Mouse (Mus musculus): ENCODE measurements around the gene Atf7ip2. TPM values are rescaled to one million over a fixed set of nuclear protein-coding genes. Genes with fewer than 3 reads are reported as not detected.

Atf7ip2 gene
- 0.05 and 0.23 TPM in 2 replicates for polyA plus RNA-seq (2015; fragmentation: Nextera tagmentation; extraction: Ambion mirVana)

DNA sequence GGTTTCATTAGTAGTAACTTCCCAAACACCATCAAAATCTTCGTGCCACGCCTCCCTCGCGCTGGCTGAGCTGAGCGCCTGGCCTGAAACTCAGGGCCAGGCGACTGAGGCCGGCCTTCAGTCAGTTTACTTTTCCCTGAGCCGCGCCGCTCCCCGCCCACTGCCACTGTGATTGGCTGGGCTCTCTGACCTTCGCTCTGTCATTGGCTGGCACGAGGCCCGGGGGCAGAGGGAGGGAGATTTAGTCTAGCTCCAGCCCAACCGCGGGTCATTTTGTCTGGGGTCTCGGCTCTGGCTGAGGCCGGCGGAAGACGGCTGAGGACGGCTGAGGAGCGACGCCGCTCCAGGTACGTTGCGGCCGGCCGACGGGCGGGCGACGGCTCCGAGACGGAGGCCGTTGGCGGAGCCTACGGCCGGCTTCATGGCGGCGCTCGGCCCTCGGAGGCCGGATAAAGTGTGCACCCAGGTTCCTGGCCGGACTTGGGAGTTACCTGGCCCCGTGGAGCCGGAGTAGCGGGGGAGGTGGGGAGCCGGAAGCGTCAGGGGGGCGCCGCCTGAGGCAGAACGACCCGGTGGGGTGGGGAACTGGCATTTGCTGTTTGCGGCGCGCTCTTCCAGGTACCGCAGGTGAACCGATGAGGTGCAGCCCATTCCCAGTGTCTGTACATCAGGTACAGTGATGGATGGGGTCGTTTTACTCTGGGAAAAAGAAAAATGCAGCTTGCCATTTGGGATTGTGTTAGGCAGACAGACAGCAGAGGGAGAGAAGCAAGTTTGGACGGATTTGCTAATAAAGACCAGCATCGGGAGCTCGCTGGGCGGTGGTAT, at the start of gene Atf7ip2:
Gene Atf7ip2 (plus strand): TSS at position 34 of the 828 bp plus-strand sequence.
- no peaks in the 10 kb centered on the region for H3K27me3 ChIP-seq (replicated peaks; ENCODE audit: insufficient read depth, low read length)
- H3K27ac ChIP-seq (ENCODE audit: low read length): no peak within 1 kb of the TSS
- no peak within 1 kb of the TSS for H3K9ac ChIP-seq (replicated peaks; ENCODE audit: low read depth)
- H3K4me1 ChIP-seq (ENCODE audit: insufficient read depth, low read depth, low read length): no peaks in the 10 kb centered on the region
- under 1% methylated on average over 46 of the region's 63 CpGs for WGBS
- peak; percentile 89 for DNase-seq (ENCODE audit: low spot score)
- peak within 1 kb of the TSS; percentile 40 for H3K4me3 ChIP-seq (ENCODE audit: low read depth, low read length)
- peaks cover 2% of the 10 kb centered on the region for H3K9me3 ChIP-seq (ENCODE audit: low read length)
- ATAC-seq: peak; percentile 99
- no peak for TF ChIP-seq CTCF (IDR thresholded peaks at IDR 0.05)
- TF ChIP-seq EP300 (IDR thresholded peaks at IDR 0.05): no peak
- no peaks in the 10 kb centered on the region for H3K36me3 ChIP-seq (ENCODE audit: insufficient read depth, low read length)
- peak within 1 kb of the TSS; percentile 85 for H3K4me2 ChIP-seq (replicated peaks; ENCODE audit: low read depth, low read length)

DNA sequence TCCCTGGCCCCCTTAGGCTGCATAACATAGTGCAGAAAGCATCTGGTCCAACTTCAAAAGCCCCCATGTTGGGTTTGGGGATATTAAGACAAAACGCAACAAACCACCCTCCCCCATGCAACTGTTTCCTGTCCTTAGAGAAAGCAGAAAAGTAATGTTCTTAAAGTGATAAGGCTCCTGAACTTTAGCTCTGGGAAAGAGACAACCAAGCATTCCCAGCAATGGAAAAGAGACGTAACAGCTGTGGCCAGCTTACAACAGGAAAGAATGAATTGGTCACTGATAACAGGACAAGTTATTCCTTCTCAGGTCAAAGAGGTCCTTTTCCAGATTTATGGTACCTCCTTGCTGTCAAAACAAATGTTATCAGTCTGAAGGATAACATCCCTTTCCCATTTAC, 49.3 kb upstream of the Atf7ip2 start:
- DNase-seq (ENCODE audit: low spot score) (no peak), ATAC-seq (no peak)
- TF ChIP-seq EP300 (IDR thresholded peaks at IDR 0.05) (no peak), CTCF (IDR thresholded peaks at IDR 0.05) (no peak)
- Histone ChIP-seq H3K27me3 (replicated peaks; ENCODE audit: insufficient read depth, low read length) (no peaks in the 10 kb centered on the region), H3K4me2 (replicated peaks; ENCODE audit: low read depth, low read length) (no peak overlapping the region), H3K9ac (replicated peaks; ENCODE audit: low read depth) (no peak overlapping the region), H3K27ac (ENCODE audit: low read length) (no peak overlapping the region), H3K36me3 (ENCODE audit: insufficient read depth, low read length) (no peaks in the 10 kb centered on the region), H3K9me3 (ENCODE audit: low read length) (no peaks in the 10 kb centered on the region), H3K4me3 (ENCODE audit: low read depth, low read length) (no peak overlapping the region), H3K4me1 (ENCODE audit: insufficient read depth, low read depth, low read length) (no peaks in the 10 kb centered on the region)
- WGBS: 20% methylated on average over 2 of the region's 2 CpGs

DNA sequence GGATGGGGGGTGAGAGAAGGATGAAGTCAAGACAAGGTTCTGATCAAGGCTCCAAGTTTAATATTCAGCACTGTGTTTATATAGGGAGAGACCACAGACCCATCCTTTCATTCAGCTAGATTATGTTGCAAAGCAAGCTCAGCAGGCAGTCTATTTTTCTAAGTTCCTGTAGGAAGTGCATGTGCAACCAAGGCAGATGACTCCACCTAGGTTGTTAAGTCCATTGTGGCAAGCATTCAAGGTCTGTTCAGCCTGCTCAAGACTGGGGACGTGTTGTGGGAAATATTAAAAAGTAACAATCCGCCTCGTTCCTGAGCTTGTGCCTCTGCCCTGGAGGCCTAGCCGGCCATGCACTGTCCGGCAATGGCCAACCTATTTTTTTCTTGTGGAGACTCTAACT, 45.1 kb upstream of the Atf7ip2 start:
- Histone ChIP-seq H3K4me2 (replicated peaks; ENCODE audit: low read depth, low read length) (no peak overlapping the region), H3K4me1 (ENCODE audit: insufficient read depth, low read depth, low read length) (no peaks in the 10 kb centered on the region), H3K27ac (ENCODE audit: low read length) (no peak overlapping the region), H3K27me3 (replicated peaks; ENCODE audit: insufficient read depth, low read length) (no peaks in the 10 kb centered on the region), H3K4me3 (ENCODE audit: low read depth, low read length) (no peak overlapping the region), H3K9ac (replicated peaks; ENCODE audit: low read depth) (no peak overlapping the region), H3K9me3 (ENCODE audit: low read length) (no peaks in the 10 kb centered on the region), H3K36me3 (ENCODE audit: insufficient read depth, low read length) (no peaks in the 10 kb centered on the region)
- TF ChIP-seq CTCF (IDR thresholded peaks at IDR 0.05): no peak
- no peak for TF ChIP-seq EP300 (IDR thresholded peaks at IDR 0.05)
- ATAC-seq: no peak
- no peak for DNase-seq (ENCODE audit: low spot score)
- 94% methylated on average over 5 of the region's 5 CpGs for WGBS

DNA sequence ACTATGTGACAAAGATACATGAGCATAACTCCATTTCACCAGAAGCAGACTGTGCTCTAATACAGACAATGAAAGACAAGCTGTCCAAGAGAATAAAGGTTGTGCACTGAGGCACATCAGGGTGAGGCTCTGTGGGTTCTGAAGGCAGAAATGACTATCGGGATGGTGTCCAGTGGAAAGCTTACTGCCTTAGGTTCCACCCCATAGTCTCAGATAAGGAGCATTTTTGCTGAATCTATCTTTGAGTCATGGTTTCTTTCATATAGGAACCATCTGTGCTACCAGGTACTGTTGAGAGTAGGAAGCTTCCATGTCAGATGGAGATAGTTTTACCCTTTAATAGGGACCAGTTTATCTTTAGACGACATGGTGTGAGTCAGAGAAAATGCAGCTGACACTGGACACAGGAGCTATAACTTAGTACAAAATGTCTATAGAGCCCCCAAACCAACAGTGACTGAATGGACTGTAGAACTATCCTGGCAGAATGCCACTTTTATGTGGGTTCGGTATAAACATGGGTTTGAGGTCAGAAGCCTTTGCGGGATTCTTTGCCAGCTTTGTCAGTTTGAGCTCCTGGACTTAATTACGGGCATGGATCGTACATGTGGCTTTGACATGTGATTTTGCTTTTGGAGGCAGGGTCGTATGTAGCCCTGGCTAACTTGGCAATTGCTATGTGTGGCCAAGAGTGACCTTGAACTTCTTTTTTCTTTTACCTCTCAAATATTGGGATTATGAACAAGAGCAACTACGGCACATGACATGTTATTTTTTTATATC, 23.2 kb upstream of the Atf7ip2 start:
- no peak overlapping the region for H3K9ac ChIP-seq (replicated peaks; ENCODE audit: low read depth)
- H3K36me3 ChIP-seq (ENCODE audit: insufficient read depth, low read length): no peaks in the 10 kb centered on the region
- no peak overlapping the region for H3K4me2 ChIP-seq (replicated peaks; ENCODE audit: low read depth, low read length)
- no peak for TF ChIP-seq EP300 (IDR thresholded peaks at IDR 0.05)
- no peaks in the 10 kb centered on the region for H3K27me3 ChIP-seq (replicated peaks; ENCODE audit: insufficient read depth, low read length)
- H3K4me1 ChIP-seq (ENCODE audit: insufficient read depth, low read depth, low read length): no peaks in the 10 kb centered on the region
- WGBS: 78% methylated on average over 8 of the region's 8 CpGs
- H3K4me3 ChIP-seq (ENCODE audit: low read depth, low read length): no peak overlapping the region
- H3K27ac ChIP-seq (ENCODE audit: low read length): no peak overlapping the region
- no peaks in the 10 kb centered on the region for H3K9me3 ChIP-seq (ENCODE audit: low read length)
- no peak for DNase-seq (ENCODE audit: low spot score)
- ATAC-seq: no peak

DNA sequence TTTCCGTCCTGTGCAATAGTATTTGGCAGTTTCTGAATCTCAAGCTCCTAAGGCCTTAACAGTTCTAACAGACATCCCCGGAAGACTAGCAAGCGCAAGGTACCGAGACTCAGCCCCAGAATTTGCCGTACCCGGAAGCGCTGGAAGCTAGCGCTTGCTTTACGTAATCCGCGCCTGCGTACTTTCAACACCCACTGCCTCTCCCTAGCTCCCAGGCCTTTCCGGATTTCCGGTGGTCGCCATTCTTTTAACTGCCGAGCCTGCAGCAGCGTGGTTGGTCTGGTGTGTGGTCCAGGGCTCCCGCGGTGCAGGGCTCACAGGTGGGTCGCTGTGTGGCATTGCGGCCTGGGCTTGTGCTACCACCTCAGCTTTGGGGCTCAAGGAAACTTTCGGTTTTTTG, 22.5 kb upstream of the Atf7ip2 start, which contains the start of gene Rpl39l:
Gene Rpl39l (plus strand): TSS at position 222 of the 400 bp plus-strand sequence.
- 88% methylated on average over 22 of the region's 22 CpGs for WGBS
- Histone ChIP-seq H3K9me3 (ENCODE audit: low read length) (no peaks in the 10 kb centered on the region), H3K27me3 (replicated peaks; ENCODE audit: insufficient read depth, low read length) (no peaks in the 10 kb centered on the region), H3K27ac (ENCODE audit: low read length) (no peak within 1 kb of the TSS), H3K4me3 (ENCODE audit: low read depth, low read length) (no peak within 1 kb of the TSS), H3K36me3 (ENCODE audit: insufficient read depth, low read length) (no peaks in the 10 kb centered on the region), H3K9ac (replicated peaks; ENCODE audit: low read depth) (no peak within 1 kb of the TSS), H3K4me1 (ENCODE audit: insufficient read depth, low read depth, low read length) (no peaks in the 10 kb centered on the region), H3K4me2 (replicated peaks; ENCODE audit: low read depth, low read length) (no peak within 1 kb of the TSS)
- TF ChIP-seq CTCF (IDR thresholded peaks at IDR 0.05): no peak
- no peak for TF ChIP-seq EP300 (IDR thresholded peaks at IDR 0.05)
- ATAC-seq: no peak
- no peak for DNase-seq (ENCODE audit: low spot score)

DNA sequence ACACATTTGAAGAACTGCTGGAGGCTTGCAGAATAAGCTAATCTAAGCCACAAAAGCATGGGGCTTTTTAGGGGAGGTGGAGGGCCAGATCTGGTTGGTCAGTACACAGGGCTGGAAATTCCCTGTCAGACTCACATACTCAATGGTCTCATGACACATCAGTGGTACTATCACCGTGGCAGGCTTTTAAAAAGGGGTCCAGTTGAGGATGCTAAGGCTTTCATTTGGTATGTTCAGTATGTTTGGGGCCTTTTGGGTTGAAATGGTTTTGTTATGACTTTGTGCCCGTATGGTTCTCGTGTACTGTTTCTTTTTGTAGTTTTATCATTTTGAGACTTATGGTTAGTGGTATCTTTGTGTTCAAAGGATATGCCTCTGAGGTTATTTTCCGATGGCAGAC, 21.2 kb upstream of the Atf7ip2 start:
- Histone ChIP-seq H3K4me2 (replicated peaks; ENCODE audit: low read depth, low read length) (no peak overlapping the region), H3K9ac (replicated peaks; ENCODE audit: low read depth) (no peak overlapping the region), H3K9me3 (ENCODE audit: low read length) (no peaks in the 10 kb centered on the region), H3K4me3 (ENCODE audit: low read depth, low read length) (no peak overlapping the region), H3K36me3 (ENCODE audit: insufficient read depth, low read length) (no peaks in the 10 kb centered on the region), H3K27me3 (replicated peaks; ENCODE audit: insufficient read depth, low read length) (no peaks in the 10 kb centered on the region), H3K4me1 (ENCODE audit: insufficient read depth, low read depth, low read length) (no peaks in the 10 kb centered on the region), H3K27ac (ENCODE audit: low read length) (no peak overlapping the region)
- DNase-seq (ENCODE audit: low spot score) (no peak), ATAC-seq (no peak)
- no peak for TF ChIP-seq EP300 (IDR thresholded peaks at IDR 0.05)
- no peak for TF ChIP-seq CTCF (IDR thresholded peaks at IDR 0.05)
- WGBS: 87% methylated on average over 4 of the region's 4 CpGs
